Mouse (Mus musculus): ENCODE results near the gene Eml1.

Gene Eml1

DNA sequence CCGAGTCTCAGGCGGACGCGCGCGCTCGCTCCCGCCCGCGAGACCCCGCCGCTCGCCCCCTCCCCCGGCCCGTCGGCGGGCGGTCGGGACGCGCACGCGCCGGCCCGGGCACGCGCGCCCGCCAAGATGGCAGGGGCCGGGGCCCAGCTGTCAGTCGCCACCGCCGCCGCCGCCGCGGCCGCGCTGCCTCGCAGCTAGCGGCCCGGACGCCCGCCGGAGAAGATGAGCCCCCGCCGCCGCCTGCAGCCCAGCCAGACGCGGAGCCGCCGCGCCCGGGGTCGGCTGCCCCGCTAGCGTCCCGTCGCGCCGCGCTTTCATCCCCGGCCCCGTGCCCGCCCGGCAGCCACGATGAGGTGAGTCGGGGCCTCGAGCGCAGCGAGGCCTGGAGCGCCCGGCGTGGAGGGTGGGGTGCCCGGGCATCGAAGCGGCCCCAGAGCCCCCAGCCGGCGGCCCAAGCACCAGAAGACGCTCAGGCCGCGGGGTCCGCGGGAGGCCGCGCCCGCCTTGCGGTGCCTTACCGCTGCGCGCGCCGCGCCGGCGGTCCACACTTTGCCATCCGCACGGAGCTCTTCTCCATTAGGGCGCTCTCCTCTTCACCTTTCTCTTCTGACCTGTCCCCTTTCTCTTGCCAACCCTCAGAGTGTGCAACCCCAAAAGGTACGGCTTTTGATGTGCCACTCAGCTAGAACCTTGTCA lies 184.3 kb downstream of the Eml1 start:
- DNase-seq = peak; percentile 70

- no peak for DNase-seq
Observed at GRCm38 (mm10) chr12:108558194-108558593, 187.4 kb downstream of the Eml1 start.

GRCm38 (mm10) chr12:108563238-108563637 lies 192.5 kb downstream of the Eml1 start:
- no peak for DNase-seq

GRCm38 (mm10) chr12:108564910-108565506 lies 194.3 kb downstream of the Eml1 start:
- no peak for DNase-seq

DNA sequence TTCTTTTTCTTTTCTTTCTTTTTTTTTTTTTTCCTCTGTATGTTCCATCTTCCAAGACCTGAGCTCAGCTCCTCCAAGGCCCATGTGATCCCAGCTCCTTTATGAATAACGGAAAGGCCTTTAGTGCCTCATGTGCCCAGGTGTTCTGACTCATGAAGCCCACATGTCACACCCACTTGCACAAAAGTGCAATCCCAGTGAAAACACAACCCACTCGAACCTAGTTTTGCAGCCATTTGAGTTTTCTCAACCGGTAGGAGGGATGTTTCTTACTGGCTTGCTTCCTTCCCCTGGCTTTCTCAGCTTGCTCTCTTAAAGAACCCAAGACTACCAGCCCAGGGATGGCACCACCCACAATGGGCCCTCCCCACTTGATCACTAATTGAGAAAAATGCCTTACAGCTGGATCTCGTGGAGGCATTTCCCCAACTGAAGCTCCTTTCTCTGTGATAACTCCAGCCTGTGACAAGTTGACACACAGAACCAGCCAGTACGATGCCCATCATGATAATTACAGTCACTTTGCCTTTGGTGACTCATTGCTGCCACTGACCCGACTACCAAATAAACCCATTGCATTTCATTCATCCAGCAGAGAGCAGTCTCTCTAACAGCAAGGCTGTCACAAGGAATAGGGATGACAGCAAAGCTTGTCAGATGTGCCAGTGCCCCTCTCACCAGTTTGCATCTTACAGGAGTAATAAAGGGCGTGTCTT lies 208.6 kb downstream of the Eml1 start:
- peak; percentile 64 for DNase-seq

- DNase-seq = no peak
Observed at GRCm38 (mm10) chr12:108583775-108584174, 213.0 kb downstream of the Eml1 start.
